ENCODE assay signal across 24 mouse cellular contexts in genomic region chr5:27456981-27457380, GRCm38 (mm10). TPM values are rescaled to one million over a fixed set of nuclear protein-coding genes. Genes with fewer than 3 reads are reported as not detected.
DNase-seq lines count a peak whose midpoint lies in the region; ATAC-seq and TF ChIP-seq lines count a peak whose summit lies in the region.
"Had no signal": no experiment of that assay in that cellular context is flagged by ENCODE, and none has a peak within 500 bp of the region (broad histone marks: within the 10 kb centered on the region; RNA-seq: fewer than 3 reads in every experiment).

No protein-coding gene starts in this region.

- H3K27me3 ChIP-seq in forebrain, postnatal 0 days (ENCODE audit: insufficient read depth, low read length) = no peaks in the 10 kb centered on the region
- H3K27me3 ChIP-seq in hindbrain, embryonic 10.5 days (ENCODE audit: insufficient read depth, poor library complexity, severe bottlenecking) = no peaks in the 10 kb centered on the region
- H3K27me3 ChIP-seq: heart, embryonic 12.5 days; kidney, embryonic 15.5 days; megakaryocyte, embryonic 14.5 days; neural tube, embryonic 13.5 days had no signal

- no peak for ATAC-seq in forebrain, postnatal 0 days
- ATAC-seq: forebrain, embryonic 16.5 days; inflammation-experienced regulatory T-cells, adult 6 months had no signal

- no peaks in the 10 kb centered on the region for H3K36me3 ChIP-seq in forebrain, postnatal 0 days (ENCODE audit: insufficient read depth)
- H3K36me3 ChIP-seq in hindbrain, embryonic 10.5 days = no peaks in the 10 kb centered on the region
- H3K36me3 ChIP-seq: embryonic facial prominence, embryonic 10.5 days; G1E; heart, embryonic 12.5 days; kidney, embryonic 15.5 days; neural tube, embryonic 13.5 days had no signal

- H3K9me3 ChIP-seq in forebrain, postnatal 0 days (ENCODE audit: low read length) = no peaks in the 10 kb centered on the region
- no peaks in the 10 kb centered on the region for H3K9me3 ChIP-seq in hindbrain, embryonic 10.5 days
- H3K9me3 ChIP-seq: embryonic facial prominence, embryonic 10.5 days; G1E; heart, embryonic 12.5 days; kidney, embryonic 15.5 days; neural tube, embryonic 13.5 days had no signal

- intact Hi-C loops in left cerebral cortex, postnatal 25 days (cut with DNase I) = no loop called here
- intact Hi-C loops in left cerebral cortex, adult 2 months (cut with DNase I) = no loop called here

- 55% methylated on average over 1 of the region's 1 CpGs for WGBS in forebrain, postnatal 0 days
- WGBS in hindbrain, embryonic 10.5 days = 89% methylated on average over 1 of the region's 1 CpGs

- H3K27ac ChIP-seq in left cerebral cortex, adult 2 months = no peak overlapping the region
- no peak overlapping the region for H3K27ac ChIP-seq in forebrain, postnatal 0 days (ENCODE audit: low read depth, low read length)
- no peak overlapping the region for H3K27ac ChIP-seq in hindbrain, embryonic 10.5 days
- H3K27ac ChIP-seq: embryonic facial prominence, embryonic 10.5 days; kidney, embryonic 15.5 days; liver, embryonic 14.5 days; neural tube, embryonic 13.5 days had no signal

- DNase-seq in left cerebral cortex, postnatal 25 days (ENCODE audit: low spot score in 2 of 2) = peak; percentile 17 to 43
- no peak for DNase-seq in left cerebral cortex, adult 2 months (ENCODE audit: extremely low spot score in 1 of 2, low spot score in 2 of 2)
- DNase-seq in brain, embryonic 14.5 days (ENCODE audit: low read depth) = peak; percentile 9
- DNase-seq in cerebellum, postnatal 10 days = peak; percentile 66 to 75
- DNase-seq in layer of hippocampus, adult 9-11 months = peak; percentile 63
- DNase-seq in forebrain, postnatal 0 days = no peak
- DNase-seq in hindbrain, embryonic 10.5 days (ENCODE audit: low spot score) = no peak
- DNase-seq: gastrocnemius, postnatal 25 days; lung, postnatal 10 days; thymus, adult 18-20 months had no signal

- TF ChIP-seq CTCF in left cerebral cortex, adult 2 months (IDR thresholded peaks at IDR 0.05) = no peak
- TF ChIP-seq CTCF in brain, embryonic 14.5 days (IDR thresholded peaks at IDR 0.05; ENCODE audit: borderline replicate concordance, extremely low read depth, insufficient read depth, insufficient read length) = no peak
- no peak for TF ChIP-seq CTCF in forebrain, postnatal 0 days (IDR thresholded peaks at IDR 0.05; ENCODE audit: low read depth)

- no peak for TF ChIP-seq POLR2A in brain, embryonic 14.5 days (IDR thresholded peaks at IDR 0.05; ENCODE audit: borderline replicate concordance, extremely low read depth, insufficient read depth, insufficient read length, poor library complexity, severe bottlenecking)

- H3K4me1 ChIP-seq in forebrain, postnatal 0 days (ENCODE audit: insufficient read depth) = no peaks in the 10 kb centered on the region
- H3K4me1 ChIP-seq in hindbrain, embryonic 10.5 days (replicated peaks) = peaks cover 4% of the 10 kb centered on the region; the same call in 1 of the 2 replicates
- H3K4me1 ChIP-seq: embryonic facial prominence, embryonic 10.5 days; heart, embryonic 12.5 days; kidney, embryonic 15.5 days; megakaryocyte, embryonic 14.5 days; neural tube, embryonic 13.5 days had no signal

- no peak overlapping the region for H3K9ac ChIP-seq in forebrain, postnatal 0 days
- H3K9ac ChIP-seq: heart, embryonic 12.5 days; kidney, embryonic 15.5 days; liver, embryonic 14.5 days; neural tube, embryonic 13.5 days had no signal

- H3K4me3 ChIP-seq in left cerebral cortex, adult 2 months = no peak overlapping the region
- no peak overlapping the region for H3K4me3 ChIP-seq in forebrain, postnatal 0 days (ENCODE audit: low read depth, low read length)
- no peak overlapping the region for H3K4me3 ChIP-seq in hindbrain, embryonic 10.5 days
- H3K4me3 ChIP-seq: embryonic facial prominence, embryonic 10.5 days; erythroblast, embryonic 14.5 days; heart, embryonic 12.5 days; kidney, embryonic 15.5 days; megakaryocyte, embryonic 14.5 days; neural tube, embryonic 13.5 days had no signal

- H3K4me2 ChIP-seq in forebrain, postnatal 0 days (ENCODE audit: low read depth) = no peak overlapping the region
- H3K4me2 ChIP-seq: heart, embryonic 12.5 days; kidney, embryonic 15.5 days; neural tube, embryonic 13.5 days had no signal

RNA-seq across cellular contexts. Expression of gene Speer4b, which starts 44.3 kb away (rescaled TPM):
- total RNA-seq in left cerebral cortex, postnatal 25 days (2021) = not detected
- not detected for total RNA-seq in left cerebral cortex, adult 2 months (2021)
- not detected in 2 replicates for polyA plus RNA-seq in brain, embryonic 14.5 days (2012; rRNA removed)
- not detected in 2 replicates for total RNA-seq in forebrain, postnatal 0 days (2014; rRNA removed)
- polyA plus RNA-seq in forebrain, postnatal 0 days (2015; fragmentation: Nextera tagmentation; extraction: Ambion mirVana) = 0.44 TPM in 1 of 2 replicates, not detected in the other
- 0.82 TPM in 1 of 2 replicates, not detected in the other for polyA plus RNA-seq in hindbrain, embryonic 10.5 days (2016; fragmentation: Nextera tagmentation; extraction: Ambion mirVana)
- total RNA-seq: adrenal gland, postnatal 10 days; G1E; gastrocnemius, postnatal 25 days; hematopoietic stem cell, adult 5-6 weeks; monocyte, adult 5-6 weeks had no signal
- polyA plus RNA-seq: embryonic facial prominence, embryonic 10.5 days; erythroblast, embryonic 14.5 days; G1E; heart, embryonic 12.5 days; inflammation-experienced regulatory T-cells, adult 6 months; kidney, embryonic 15.5 days; limb, embryonic 11.5 days; liver, embryonic 14.5 days had no signal

Comparison
In these comparisons a context has a peak if more than half of its experiments do, and no peak if none do; other contexts are left out.
1. DNase-seq: peak in left cerebral cortex, postnatal 25 days (2 of 2), brain, embryonic 14.5 days (single experiment), cerebellum, postnatal 10 days (2 of 2) and layer of hippocampus, adult 9-11 months (single experiment); none in left cerebral cortex, adult 2 months (0 of 2), forebrain, postnatal 0 days (single experiment) and hindbrain, embryonic 10.5 days (single experiment).